Mouse (Mus musculus): ENCODE data around the gene Tle1. TPM values are rescaled to one million over a fixed set of nuclear protein-coding genes. Genes with fewer than 3 reads are reported as not detected.
A peak's percentile ranks its signal among the peaks of the same experiment; 100 is the strongest.

Gene Tle1
- total and polyA plus RNA-seq, 3 experiments, result 8.2 to 9.5 (median 8.8) TPM

DNA sequence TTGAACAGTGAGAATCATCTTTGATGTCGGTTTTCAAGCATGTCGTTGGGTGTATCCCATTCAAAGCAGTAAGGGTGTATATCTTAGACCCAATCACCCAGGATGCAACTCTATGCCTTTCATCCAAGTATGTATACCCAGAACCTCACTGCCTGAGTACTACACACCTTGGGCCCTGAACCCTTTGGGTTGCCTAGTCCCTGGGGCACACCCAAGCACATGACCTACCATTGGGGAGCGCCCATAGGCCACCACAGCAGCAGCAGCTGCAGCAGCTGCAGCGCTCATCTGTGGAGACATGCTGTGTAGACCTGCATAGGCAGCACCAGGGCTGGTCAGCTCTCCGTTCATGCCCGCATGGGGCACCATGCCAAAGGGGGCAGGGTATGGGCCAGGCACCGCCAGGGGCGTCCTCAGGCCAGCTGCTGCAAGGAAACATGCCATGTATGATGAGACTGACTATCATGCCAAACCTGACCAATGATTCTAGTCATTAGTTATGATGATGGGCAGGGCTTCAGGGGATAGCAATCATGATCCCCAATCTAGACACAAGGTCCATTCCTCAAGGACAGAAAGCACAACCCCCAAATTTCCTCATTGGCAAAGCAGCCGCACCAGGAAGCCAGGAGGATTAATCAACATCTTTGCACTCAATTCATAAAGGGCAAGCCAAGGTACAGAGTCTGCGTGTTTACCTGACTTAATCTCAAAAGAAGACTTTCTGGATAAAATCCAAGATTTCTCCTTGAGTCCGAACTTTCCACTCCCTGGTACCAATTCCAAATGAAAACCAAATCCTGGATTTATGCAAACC lies 62.2 kb downstream of the Tle1 start:
- DNase-seq, result no peak
- no peaks in the 10 kb centered on the region for H3K27me3 ChIP-seq (ENCODE audit: control insufficient read depth, insufficient read depth, low read length)
- no peaks in the 10 kb centered on the region for H3K79me2 ChIP-seq (replicated peaks; ENCODE audit: control insufficient read depth, insufficient read depth, low read length)
- H3K9ac ChIP-seq (ENCODE audit: low read depth, low read length), result no peak overlapping the region
- intact Hi-C loops (cut with DNase I), result no loop called here
- H3K36me3 ChIP-seq (ENCODE audit: control insufficient read depth, insufficient read depth, low read length), result peaks cover 11% of the 10 kb centered on the region
- no peak overlapping the region for H3K27ac ChIP-seq
- WGBS, result 96% methylated on average over 11 of the region's 11 CpGs
- no peak for TF ChIP-seq POLR2A (IDR thresholded peaks at IDR 0.05; ENCODE audit: insufficient read depth, low read depth, low read length)
- no peaks in the 10 kb centered on the region; the same call in 1 of the 2 replicates for H3K4me1 ChIP-seq (ENCODE audit: control insufficient read depth, insufficient read depth, low read length)
- no peak overlapping the region for H3K4me3 ChIP-seq

DNA sequence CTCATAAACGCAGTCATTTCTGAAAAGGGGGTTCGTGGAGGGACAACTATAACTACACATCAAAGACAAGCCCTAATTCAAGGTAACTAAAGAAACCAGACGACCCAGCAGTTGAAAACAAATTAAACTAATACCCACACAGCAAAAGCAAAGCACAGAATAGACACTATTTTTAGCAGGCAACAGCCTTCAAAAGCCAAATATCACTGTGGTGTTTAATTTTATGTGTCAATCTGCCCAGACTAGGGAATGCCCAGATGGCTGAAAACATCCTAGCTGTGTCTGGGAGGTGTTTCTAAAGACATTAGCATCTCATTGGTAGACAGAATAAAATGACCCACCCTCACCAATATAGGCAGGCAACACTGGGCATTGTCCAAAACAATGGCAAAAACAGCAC lies 68.1 kb downstream of the Tle1 start:
- DNase-seq, result no peak
- Histone ChIP-seq H3K79me2 (replicated peaks; ENCODE audit: control insufficient read depth, insufficient read depth, low read length) (no peaks in the 10 kb centered on the region), H3K27me3 (ENCODE audit: control insufficient read depth, insufficient read depth, low read length) (no peaks in the 10 kb centered on the region), H3K4me3 (no peak overlapping the region), H3K27ac (no peak overlapping the region), H3K4me1 (ENCODE audit: control insufficient read depth, insufficient read depth, low read length) (peaks cover 2% of the 10 kb centered on the region; the same call in 1 of the 2 replicates), H3K9ac (ENCODE audit: low read depth, low read length) (no peak overlapping the region), H3K36me3 (ENCODE audit: control insufficient read depth, insufficient read depth, low read length) (peaks cover 4% of the 10 kb centered on the region)
- intact Hi-C loops (cut with DNase I), result no loop called here
- no peak for TF ChIP-seq CTCF (IDR thresholded peaks at IDR 0.05)
- no peak for TF ChIP-seq POLR2A (IDR thresholded peaks at IDR 0.05; ENCODE audit: insufficient read depth, low read depth, low read length)
- TF ChIP-seq EP300 (IDR thresholded peaks at IDR 0.05; ENCODE audit: insufficient read depth, low read depth, low read length), result no peak
- WGBS, result 79% methylated on average over 3 of the region's 3 CpGs

DNA sequence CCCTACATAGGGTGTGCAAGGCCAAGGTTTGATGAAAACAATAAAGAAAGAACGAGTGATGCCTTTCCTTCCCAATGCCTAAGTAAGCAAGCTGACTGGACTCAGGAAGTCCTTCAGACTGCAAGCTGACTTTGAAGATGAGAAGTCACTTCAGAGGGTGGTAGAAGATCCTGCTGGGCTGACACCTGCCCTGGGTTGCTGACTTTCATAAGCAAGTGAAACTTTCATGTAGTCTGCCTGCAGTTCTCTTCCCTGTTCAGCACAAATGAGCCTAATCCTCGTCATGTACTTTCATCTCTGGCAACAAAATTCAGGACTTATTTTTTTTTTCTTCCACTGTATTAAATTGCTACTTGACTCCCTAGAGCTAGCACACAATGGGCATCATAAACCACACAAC lies 73.1 kb downstream of the Tle1 start:
- H3K36me3 ChIP-seq (ENCODE audit: control insufficient read depth, insufficient read depth, low read length), result peaks cover under 1% of the 10 kb centered on the region
- DNase-seq, result no peak
- 61% methylated on average over 2 of the region's 2 CpGs for WGBS
- H3K4me1 ChIP-seq (ENCODE audit: control insufficient read depth, insufficient read depth, low read length), result peaks cover 5% of the 10 kb centered on the region
- intact Hi-C loops (cut with DNase I), result loop anchor here (5.0 kb wide), 1 partner anchor 65 kb away; no protein-coding TSS in a partner anchor
- H3K9ac ChIP-seq (ENCODE audit: low read depth, low read length), result no peak overlapping the region
- H3K4me3 ChIP-seq, result no peak overlapping the region
- H3K79me2 ChIP-seq (replicated peaks; ENCODE audit: control insufficient read depth, insufficient read depth, low read length), result no peaks in the 10 kb centered on the region
- TF ChIP-seq POLR2A (IDR thresholded peaks at IDR 0.05; ENCODE audit: insufficient read depth, low read depth, low read length), result no peak
- no peak for TF ChIP-seq EP300 (IDR thresholded peaks at IDR 0.05; ENCODE audit: insufficient read depth, low read depth, low read length)
- TF ChIP-seq CTCF (IDR thresholded peaks at IDR 0.05), result no peak
- no peak overlapping the region for H3K27ac ChIP-seq
- no peaks in the 10 kb centered on the region for H3K27me3 ChIP-seq (ENCODE audit: control insufficient read depth, insufficient read depth, low read length)

DNA sequence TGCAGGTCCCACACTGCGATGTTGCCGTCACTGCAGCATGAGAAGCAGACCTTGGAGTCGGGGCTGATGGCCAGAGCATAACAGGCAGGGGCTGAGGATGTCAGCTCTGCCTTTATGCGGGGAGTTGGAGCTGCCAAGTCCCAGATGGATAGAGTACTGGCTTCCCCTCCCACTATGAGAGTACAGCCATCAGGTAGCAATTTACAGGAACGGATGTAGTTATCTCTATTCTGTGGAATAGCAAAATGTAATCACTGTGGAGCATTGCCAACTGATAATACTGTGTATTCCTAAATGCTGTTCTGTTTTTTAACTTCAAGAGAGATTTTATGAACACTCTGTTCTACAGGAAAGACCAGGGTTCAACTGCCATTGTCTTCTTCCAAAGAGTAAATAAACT lies 75.9 kb downstream of the Tle1 start:
- Histone ChIP-seq H3K9ac (ENCODE audit: low read depth, low read length) (no peak overlapping the region), H3K79me2 (replicated peaks; ENCODE audit: control insufficient read depth, insufficient read depth, low read length) (no peaks in the 10 kb centered on the region), H3K36me3 (ENCODE audit: control insufficient read depth, insufficient read depth, low read length) (no peaks in the 10 kb centered on the region), H3K27ac (no peak overlapping the region), H3K4me1 (ENCODE audit: control insufficient read depth, insufficient read depth, low read length) (peaks cover 3% of the 10 kb centered on the region; the same call in 1 of the 2 replicates), H3K4me3 (no peak overlapping the region), H3K27me3 (ENCODE audit: control insufficient read depth, insufficient read depth, low read length) (no peaks in the 10 kb centered on the region)
- WGBS, result 31% methylated on average over 5 of the region's 5 CpGs
- no peak for TF ChIP-seq POLR2A (IDR thresholded peaks at IDR 0.05; ENCODE audit: insufficient read depth, low read depth, low read length)
- TF ChIP-seq EP300 (IDR thresholded peaks at IDR 0.05; ENCODE audit: insufficient read depth, low read depth, low read length), result no peak
- TF ChIP-seq CTCF (IDR thresholded peaks at IDR 0.05), result no peak
- intact Hi-C loops (cut with DNase I), result loop anchor here (5.0 kb wide), 1 partner anchor 68 kb away; no protein-coding TSS in a partner anchor
- peak in 1 of 2 experiments; percentile 21 for DNase-seq

DNA sequence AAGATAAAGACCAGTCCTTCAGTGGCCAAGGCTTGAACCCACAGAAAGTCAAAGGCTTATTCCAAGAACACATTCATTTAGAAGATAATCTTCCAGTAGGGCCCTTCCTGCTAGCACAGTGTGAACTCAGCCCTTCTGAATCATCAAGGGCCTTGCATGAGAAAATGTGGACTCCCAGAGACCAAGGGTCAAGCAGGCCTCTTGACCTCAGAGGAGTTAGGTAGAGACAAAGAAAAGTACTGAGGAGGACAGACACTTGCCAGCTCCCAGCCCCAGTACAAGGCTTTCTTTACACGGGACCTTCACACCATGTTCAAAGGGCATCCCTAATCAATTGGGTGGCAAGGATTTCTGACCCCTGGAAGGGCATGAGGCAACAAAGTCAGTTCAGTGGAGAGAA lies 77.9 kb downstream of the Tle1 start:
- intact Hi-C loops (cut with DNase I), result no loop called here
- no peak overlapping the region for H3K27ac ChIP-seq
- 48% methylated on average over 1 of the region's 1 CpGs for WGBS

DNA sequence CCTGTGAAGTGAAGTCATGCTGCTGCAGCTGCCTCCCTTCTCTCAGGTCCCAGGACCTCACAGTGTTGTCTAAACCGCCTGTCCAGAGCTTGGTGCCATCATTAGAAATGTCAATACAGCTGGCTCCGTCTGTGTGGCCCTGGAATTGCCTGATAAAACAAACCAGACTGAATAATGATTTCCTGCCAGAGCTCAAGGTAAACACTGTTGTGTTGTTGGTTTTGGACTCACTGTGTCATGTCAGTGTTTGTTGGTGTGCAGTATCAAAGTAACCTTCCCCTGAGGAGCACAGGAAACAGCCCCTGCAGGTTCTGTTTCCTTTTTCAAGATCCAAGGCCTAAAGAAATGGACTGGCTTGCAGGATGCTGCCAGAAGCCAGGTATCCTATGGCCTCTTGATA lies 78.4 kb downstream of the Tle1 start:
- 44% methylated on average over 2 of the region's 2 CpGs for WGBS

More for the DNA sequence above, 77.9 kb downstream of the Tle1 start:
- Histone ChIP-seq H3K27me3 (ENCODE audit: control insufficient read depth, insufficient read depth, low read length) (no peaks in the 10 kb centered on the region), H3K9ac (ENCODE audit: low read depth, low read length) (no peak overlapping the region), H3K79me2 (replicated peaks; ENCODE audit: control insufficient read depth, insufficient read depth, low read length) (no peaks in the 10 kb centered on the region), H3K4me1 (ENCODE audit: control insufficient read depth, insufficient read depth, low read length) (peaks cover 3% of the 10 kb centered on the region; the same call in 1 of the 2 replicates), H3K36me3 (ENCODE audit: control insufficient read depth, insufficient read depth, low read length) (no peaks in the 10 kb centered on the region; the same call in 1 of the 2 replicates), H3K4me3 (no peak overlapping the region)
- no peak for DNase-seq
- TF ChIP-seq CTCF (IDR thresholded peaks at IDR 0.05), result no peak
- no peak for TF ChIP-seq EP300 (IDR thresholded peaks at IDR 0.05; ENCODE audit: insufficient read depth, low read depth, low read length)

More for the DNA sequence above, 78.4 kb downstream of the Tle1 start:
- TF ChIP-seq CTCF (IDR thresholded peaks at IDR 0.05) (no peak), POLR2A (IDR thresholded peaks at IDR 0.05; ENCODE audit: insufficient read depth, low read depth, low read length) (no peak), EP300 (IDR thresholded peaks at IDR 0.05; ENCODE audit: insufficient read depth, low read depth, low read length) (no peak)
- H3K27ac ChIP-seq, result no peak overlapping the region
- peaks cover 3% of the 10 kb centered on the region; the same call in 1 of the 2 replicates for H3K4me1 ChIP-seq (ENCODE audit: control insufficient read depth, insufficient read depth, low read length)
- no peaks in the 10 kb centered on the region for H3K27me3 ChIP-seq (ENCODE audit: control insufficient read depth, insufficient read depth, low read length)
- no peak for DNase-seq
- intact Hi-C loops (cut with DNase I), result no loop called here
- no peak overlapping the region for H3K9ac ChIP-seq (ENCODE audit: low read depth, low read length)
- no peaks in the 10 kb centered on the region; the same call in 1 of the 2 replicates for H3K36me3 ChIP-seq (ENCODE audit: control insufficient read depth, insufficient read depth, low read length)
- H3K79me2 ChIP-seq (replicated peaks; ENCODE audit: control insufficient read depth, insufficient read depth, low read length), result no peaks in the 10 kb centered on the region
- no peak overlapping the region for H3K4me3 ChIP-seq

All from heart, adult 2 months (tissue).